Mouse (Mus musculus): Measurements from ENCODE around the gene Slc4a10.

DNA sequence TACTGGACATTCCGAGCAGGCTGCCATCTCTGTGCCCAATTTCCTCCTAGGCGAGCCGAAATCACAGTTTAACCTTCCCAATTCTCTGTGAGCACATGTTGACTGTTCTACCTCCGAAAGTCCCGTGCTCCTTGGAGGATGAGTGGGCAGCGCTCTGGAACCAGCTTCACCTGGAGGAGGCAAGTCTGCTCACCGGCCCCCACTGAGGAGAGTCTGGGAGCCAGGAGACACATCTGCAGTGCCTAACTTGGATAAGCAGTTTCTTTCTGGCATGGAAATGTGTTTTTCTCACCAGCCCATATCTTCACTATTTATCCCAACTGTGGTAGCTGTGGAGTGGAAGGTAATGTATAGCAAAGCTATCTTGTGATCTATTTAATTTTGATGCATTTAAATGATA is 311.0 kb downstream of the Slc4a10 start:
- no peak for TF ChIP-seq CTCF (IDR thresholded peaks at IDR 0.05; ENCODE audit: control insufficient read depth, insufficient read depth, insufficient read length)
- TF ChIP-seq CEBPB (IDR thresholded peaks at IDR 0.05; ENCODE audit: low read depth), result no peak
- no peak for TF ChIP-seq USF1 (IDR thresholded peaks at IDR 0.05; ENCODE audit: low read depth)
